Mouse (Mus musculus) embryonic facial prominence, embryonic 10.5 days (tissue): Measurements from ENCODE around the gene Psenen. TPM values are rescaled to one million over a fixed set of nuclear protein-coding genes. Genes with fewer than 3 reads are reported as not detected.

Experiments
- DNase-seq: peaks from one replicate; pipeline ENCODE4 v3.0.0-alpha.2; 2017; ENCODE audit warnings: low spot score
- H3K27ac ChIP-seq: fragments of 300-500 bp; sonication (generic); replicated peaks from 2 replicates; pipeline ENCODE4 v1.5.1; 2016; ENCODE audit warnings: mild to moderate bottlenecking
- H3K27me3 ChIP-seq: fragments of 300-500 bp; sonication (generic); replicated peaks from 2 replicates; pipeline ENCODE4 v1.6.1; 2016; ENCODE audit warnings: low read depth, mild to moderate bottlenecking; ENCODE audit not compliant: poor library complexity, severe bottlenecking
- H3K36me3 ChIP-seq: fragments of 300-500 bp; sonication (generic); replicated peaks from 2 replicates; pipeline ENCODE4 v1.6.1; 2016; ENCODE audit warnings: mild to moderate bottlenecking, moderate library complexity
- H3K4me1 ChIP-seq: fragments of 300-500 bp; sonication (generic); 2 replicates; pipeline ENCODE4 v1.6.1; 2016
- H3K4me3 ChIP-seq: fragments of 300-500 bp; sonication (generic); 2 replicates; pipeline ENCODE4 v1.5.1; 2016; ENCODE audit warnings: mild to moderate bottlenecking, moderate library complexity
- H3K9me3 ChIP-seq: fragments of 300-500 bp; sonication (generic); 2 replicates; pipeline ENCODE4 v1.6.1; 2016; ENCODE audit warnings: mild to moderate bottlenecking
- WGBS: fragments of 180-500 bp; shearing (Covaris S2); methylation state at CpG from one replicate; pipeline ENCODE4 v1.1.7; 2016; 5-methylcytosine and 5-hydroxymethylcytosine counted together
- polyA plus RNA-seq: library from polyadenylated mRNA; unstranded; fragments of >200 nt; fragmentation: Nextera tagmentation; extraction: Ambion mirVana; gene quantifications from 2 replicates; pipeline ENCODE4 v1.2.1, GENCODE M21; 2016

Psenen gene
- polyA plus RNA-seq, 1 experiment from 2014 or later: 118 TPM

DNA sequence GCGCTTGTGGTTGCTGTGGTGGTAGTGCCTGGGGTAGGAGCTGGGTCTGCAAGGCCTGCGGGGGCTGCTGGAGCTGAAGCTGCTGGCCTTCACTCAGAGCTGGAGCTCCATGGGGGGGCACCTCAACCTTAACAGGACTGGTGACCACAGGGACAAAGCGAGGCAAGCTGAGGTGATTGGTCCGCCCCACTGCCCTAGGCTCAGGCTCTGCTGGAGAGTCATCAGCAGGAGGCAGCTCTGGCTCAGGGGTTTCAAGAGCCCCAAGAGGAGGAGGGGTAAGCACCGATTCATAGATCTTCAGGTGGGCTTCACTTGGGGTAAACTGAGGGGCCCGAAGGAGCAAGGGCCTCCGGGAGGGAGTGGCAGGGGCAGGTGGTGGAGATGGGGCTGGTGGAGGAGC lies 21.7 kb upstream of the Psenen start:
- 94% methylated on average over 7 of the region's 7 CpGs for WGBS
- Histone ChIP-seq H3K36me3 (peaks cover 70% of the 10 kb centered on the region), H3K9me3 (no peaks in the 10 kb centered on the region)

DNA sequence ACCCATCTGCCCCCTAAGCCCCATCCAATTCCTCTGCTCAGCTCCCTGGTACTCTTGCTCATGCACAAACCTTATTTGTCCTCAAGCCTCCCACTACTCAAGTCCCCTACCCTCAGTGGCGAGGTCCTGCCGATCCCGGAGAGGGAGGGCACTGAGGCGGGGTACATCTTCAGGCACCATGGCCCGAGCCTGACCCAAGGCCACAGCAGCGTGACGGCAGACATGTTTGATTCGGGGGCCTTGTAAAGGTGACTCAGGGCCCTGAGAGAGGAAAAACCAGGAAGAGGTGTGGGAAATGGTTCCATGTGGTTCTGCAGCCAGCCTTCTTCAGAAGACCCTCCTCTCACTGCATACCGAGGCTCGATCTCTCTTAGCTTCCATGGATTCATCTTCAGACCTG lies 20.9 kb upstream of the Psenen start:
- Histone ChIP-seq H3K9me3 (no peaks in the 10 kb centered on the region), H3K27ac (no peak overlapping the region), H3K4me1 (peaks cover 15% of the 10 kb centered on the region), H3K4me3 (no peak overlapping the region), H3K36me3 (peaks cover 78% of the 10 kb centered on the region), H3K27me3 (no peaks in the 10 kb centered on the region)
- 93% methylated on average over 10 of the region's 10 CpGs for WGBS
- no peak for DNase-seq

More for the DNA sequence above, 21.7 kb upstream of the Psenen start:
- Histone ChIP-seq H3K4me1 (peaks cover 21% of the 10 kb centered on the region), H3K4me3 (peak overlapping the region; percentile 8; the same call in 1 of the 2 replicates), H3K27me3 (no peaks in the 10 kb centered on the region), H3K27ac (no peak overlapping the region)
- no peak for DNase-seq

DNA sequence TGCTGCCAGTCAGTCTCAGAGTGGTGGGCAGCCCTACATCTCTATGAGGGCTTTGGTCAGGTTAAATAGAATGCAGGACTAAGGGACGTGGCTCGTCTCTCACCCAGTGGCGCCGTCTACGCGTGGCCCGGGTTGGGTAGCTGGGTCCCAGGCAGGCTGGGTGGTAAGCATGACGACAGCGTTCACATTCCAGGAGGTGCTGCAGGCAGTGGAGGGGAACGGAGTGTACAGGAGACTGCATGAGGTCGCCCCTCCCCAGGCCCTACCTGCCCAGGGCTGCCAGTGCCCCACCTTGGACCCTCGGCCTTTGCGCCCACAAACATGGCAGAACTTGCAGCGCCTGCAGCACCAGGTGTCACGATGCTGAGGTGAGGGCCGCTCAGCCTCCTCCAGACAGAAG lies 18.1 kb upstream of the Psenen start:
- WGBS: 95% methylated on average over 16 of the region's 16 CpGs
- H3K27me3 ChIP-seq: no peaks in the 10 kb centered on the region
- no peak for DNase-seq
- no peaks in the 10 kb centered on the region for H3K9me3 ChIP-seq
- no peak overlapping the region for H3K27ac ChIP-seq
- H3K4me1 ChIP-seq: peaks cover 1% of the 10 kb centered on the region
- no peak overlapping the region for H3K4me3 ChIP-seq
- H3K36me3 ChIP-seq: peaks cover 100% of the 10 kb centered on the region

DNA sequence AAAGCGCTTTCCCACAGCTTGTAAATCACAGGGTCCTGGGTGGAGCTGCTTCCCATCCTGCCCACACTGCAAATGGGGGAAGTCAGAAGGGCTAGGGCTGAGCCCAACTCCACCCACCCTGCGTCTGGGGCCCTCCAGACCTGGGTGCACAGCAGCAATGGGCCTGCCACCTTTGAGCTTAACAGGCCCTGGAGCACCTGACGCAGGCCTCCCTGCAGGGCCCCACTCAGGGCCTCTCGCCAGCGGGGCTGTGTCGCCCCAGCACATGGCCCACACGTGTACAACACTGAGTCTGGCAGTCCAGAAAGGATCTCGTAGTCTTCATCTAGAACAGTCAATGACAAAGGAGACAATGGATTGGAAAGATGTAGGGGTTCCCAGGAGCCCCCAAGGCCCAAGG lies 16.5 kb upstream of the Psenen start:
- Histone ChIP-seq H3K9me3 (no peaks in the 10 kb centered on the region), H3K4me1 (no peaks in the 10 kb centered on the region), H3K27ac (no peak overlapping the region), H3K27me3 (no peaks in the 10 kb centered on the region), H3K4me3 (no peak overlapping the region), H3K36me3 (peaks cover 100% of the 10 kb centered on the region)
- no peak for DNase-seq
- 96% methylated on average over 8 of the region's 8 CpGs for WGBS

DNA sequence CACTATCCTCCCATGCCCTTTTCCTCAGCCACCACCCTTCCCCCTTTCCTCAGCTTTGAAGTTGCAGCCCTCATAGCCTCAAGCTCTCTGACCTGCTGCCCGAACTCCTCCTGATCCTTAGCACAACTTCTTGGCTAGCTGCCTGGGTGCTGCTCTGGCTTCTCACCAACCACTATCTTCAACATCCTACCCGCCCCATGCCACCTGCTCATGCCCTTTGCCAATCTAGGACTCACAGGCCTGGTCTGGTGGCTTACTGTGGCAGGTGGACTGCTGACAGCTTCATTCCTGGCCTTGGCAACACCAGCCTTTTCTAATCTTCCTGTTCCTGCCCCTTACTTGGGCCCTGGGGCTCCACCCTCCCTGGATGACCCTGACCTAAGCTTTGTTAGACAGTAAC lies 9.5 kb upstream of the Psenen start:
- DNase-seq: no peak
- H3K27ac ChIP-seq: no peak overlapping the region
- no peaks in the 10 kb centered on the region for H3K9me3 ChIP-seq
- no peak overlapping the region for H3K4me3 ChIP-seq
- no peaks in the 10 kb centered on the region for H3K4me1 ChIP-seq
- 84% methylated on average over 2 of the region's 2 CpGs for WGBS
- no peaks in the 10 kb centered on the region for H3K27me3 ChIP-seq
- peaks cover 100% of the 10 kb centered on the region for H3K36me3 ChIP-seq

DNA sequence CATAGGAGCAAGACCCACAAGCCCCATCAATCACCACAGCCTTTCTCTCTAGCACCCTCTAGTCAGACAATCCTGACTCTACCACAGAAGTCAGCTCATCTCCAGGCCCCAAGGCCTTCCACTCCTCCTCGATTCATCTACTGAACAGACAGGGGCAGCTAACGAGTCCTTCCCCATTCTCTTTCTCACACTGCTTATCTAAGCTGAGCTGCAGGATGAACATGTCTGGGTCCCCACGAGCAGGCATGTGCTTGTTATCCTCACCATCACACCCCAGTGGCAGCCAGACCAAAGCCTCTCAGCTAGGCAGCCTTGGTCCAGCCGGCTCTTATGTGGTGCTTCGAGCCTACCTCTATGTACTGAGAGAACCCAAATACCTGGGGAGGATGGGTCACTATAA lies 9.0 kb upstream of the Psenen start:
- peaks cover 98% of the 10 kb centered on the region for H3K36me3 ChIP-seq
- H3K4me1 ChIP-seq: no peaks in the 10 kb centered on the region
- WGBS: 87% methylated on average over 5 of the region's 5 CpGs

DNA sequence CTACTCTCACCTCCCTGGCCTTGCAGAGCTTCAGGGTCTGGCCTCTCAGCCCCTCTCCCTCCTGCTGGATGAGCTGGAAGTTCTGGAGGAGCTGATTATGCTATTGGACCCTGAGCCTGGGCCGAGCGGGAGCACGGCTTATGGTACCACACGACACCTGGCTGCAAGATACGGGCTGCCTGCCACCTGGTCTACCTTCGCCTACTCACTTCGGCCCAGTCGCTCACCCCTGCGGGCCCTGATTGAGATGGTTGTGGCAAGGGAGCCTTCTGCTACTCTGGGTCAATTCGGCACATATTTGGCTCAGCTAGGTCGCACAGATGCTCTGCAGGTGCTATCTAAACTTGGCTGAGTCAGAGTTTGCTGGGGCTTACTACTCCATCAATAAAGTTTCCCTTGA lies 4.1 kb upstream of the Psenen start:
- WGBS: 86% methylated on average over 11 of the region's 11 CpGs
- Histone ChIP-seq H3K9me3 (no peaks in the 10 kb centered on the region), H3K4me1 (peaks cover 8% of the 10 kb centered on the region), H3K27me3 (no peaks in the 10 kb centered on the region), H3K4me3 (no peak overlapping the region), H3K27ac (no peak overlapping the region), H3K36me3 (peaks cover 82% of the 10 kb centered on the region)
- DNase-seq: no peak

More for the DNA sequence above, 9.0 kb upstream of the Psenen start:
- H3K4me3 ChIP-seq: no peak overlapping the region
- H3K9me3 ChIP-seq: no peaks in the 10 kb centered on the region
- H3K27ac ChIP-seq: no peak overlapping the region
- no peaks in the 10 kb centered on the region for H3K27me3 ChIP-seq
- no peak for DNase-seq

DNA sequence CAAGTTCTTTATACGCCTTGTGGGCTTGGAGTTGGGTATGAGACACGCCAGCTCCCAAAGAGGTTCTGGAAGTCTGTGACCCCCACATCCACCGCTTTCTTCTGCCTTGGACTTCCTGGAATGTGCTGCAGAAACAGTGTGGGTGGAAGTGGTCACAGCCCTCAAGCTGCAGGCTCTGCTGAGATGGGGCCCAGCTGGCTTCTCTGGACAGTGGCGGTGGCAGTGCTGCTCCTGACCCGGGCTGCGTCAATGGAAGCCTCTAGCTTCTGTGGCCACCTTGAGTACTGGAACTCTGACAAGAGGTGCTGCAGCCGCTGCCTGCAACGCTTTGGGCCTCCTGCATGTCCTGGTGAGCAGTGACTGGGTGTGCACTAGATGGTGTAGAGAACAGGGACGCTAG lies 2.6 kb upstream of the Psenen start:
- H3K9me3 ChIP-seq: no peaks in the 10 kb centered on the region
- no peak for DNase-seq
- no peaks in the 10 kb centered on the region for H3K27me3 ChIP-seq
- H3K36me3 ChIP-seq: peaks cover 70% of the 10 kb centered on the region
- WGBS: 90% methylated on average over 9 of the region's 9 CpGs
- peaks cover 17% of the 10 kb centered on the region for H3K4me1 ChIP-seq
- H3K4me3 ChIP-seq: no peak overlapping the region
- H3K27ac ChIP-seq: no peak overlapping the region

DNA sequence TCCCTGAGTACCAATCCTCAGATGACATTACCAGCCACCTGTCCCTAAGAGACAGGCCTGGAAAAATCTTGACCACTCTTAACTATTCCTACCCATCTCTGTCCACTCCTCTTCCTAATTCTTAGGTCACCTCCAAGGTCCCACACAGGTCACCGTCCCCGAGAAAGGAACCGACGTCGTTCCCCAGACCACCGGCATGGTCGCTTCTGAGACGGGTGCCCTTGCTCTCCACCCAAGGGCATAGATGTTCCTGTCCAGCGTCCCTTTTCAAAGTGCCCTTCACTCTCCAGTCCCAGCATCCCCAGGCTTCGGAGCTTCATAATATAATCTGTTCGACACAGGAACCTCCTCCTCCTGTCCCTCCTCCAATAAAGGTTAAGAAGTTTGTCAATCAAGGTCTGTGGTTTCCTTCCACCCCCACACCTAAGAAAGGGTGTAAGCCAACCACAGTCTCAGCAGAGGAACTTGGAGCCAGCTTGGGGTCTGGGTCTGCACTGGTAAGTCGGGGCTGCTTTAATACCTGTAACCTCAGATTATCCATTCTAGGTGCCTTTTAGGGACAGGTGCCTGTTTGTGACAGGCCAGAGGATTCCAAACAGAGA lies 1.6 kb upstream of the Psenen start, which contains the start of gene Igflr1:
TSS of gene Igflr1 (plus strand) at position 458 of the 602 bp plus-strand sequence.
- WGBS: 94% methylated on average over 12 of the region's 12 CpGs
- H3K4me3 ChIP-seq: peak within 1 kb of the TSS; percentile 84
- H3K36me3 ChIP-seq: peaks cover 61% of the 10 kb centered on the region

DNA sequence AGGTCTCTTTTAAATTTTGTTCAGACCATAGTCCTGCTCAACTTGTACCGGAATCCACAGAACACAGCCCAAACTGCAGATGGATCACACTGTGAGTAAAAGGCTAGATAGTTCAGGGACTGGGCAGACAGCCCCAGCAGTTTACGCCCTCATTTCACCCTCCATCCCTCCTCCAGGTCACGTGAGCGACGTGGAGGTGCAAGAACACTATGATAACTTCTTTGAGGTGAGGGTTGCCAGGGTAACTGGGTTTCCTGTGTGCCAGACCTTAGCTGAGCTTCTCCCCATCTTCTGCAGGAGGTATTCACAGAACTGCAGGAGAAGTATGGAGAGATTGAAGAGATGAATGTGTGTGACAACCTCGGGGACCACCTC lies 466 bp upstream of the Psenen start:
- peak overlapping the region; percentile 84 for H3K4me3 ChIP-seq
- WGBS: 21% methylated on average over 6 of the region's 6 CpGs
- no peak for DNase-seq
- peaks cover 49% of the 10 kb centered on the region for H3K36me3 ChIP-seq
- peaks cover 27% of the 10 kb centered on the region for H3K4me1 ChIP-seq
- peak overlapping the region; percentile 93 for H3K27ac ChIP-seq
- H3K9me3 ChIP-seq: no peaks in the 10 kb centered on the region
- H3K27me3 ChIP-seq: no peaks in the 10 kb centered on the region

More for the DNA sequence above, 1.6 kb upstream of the Psenen start, which contains the start of gene Igflr1:
- DNase-seq: no peak
- Histone ChIP-seq H3K4me1 (peaks cover 20% of the 10 kb centered on the region), H3K27me3 (no peaks in the 10 kb centered on the region), H3K9me3 (no peaks in the 10 kb centered on the region), H3K27ac (no peak within 1 kb of the TSS)

DNA sequence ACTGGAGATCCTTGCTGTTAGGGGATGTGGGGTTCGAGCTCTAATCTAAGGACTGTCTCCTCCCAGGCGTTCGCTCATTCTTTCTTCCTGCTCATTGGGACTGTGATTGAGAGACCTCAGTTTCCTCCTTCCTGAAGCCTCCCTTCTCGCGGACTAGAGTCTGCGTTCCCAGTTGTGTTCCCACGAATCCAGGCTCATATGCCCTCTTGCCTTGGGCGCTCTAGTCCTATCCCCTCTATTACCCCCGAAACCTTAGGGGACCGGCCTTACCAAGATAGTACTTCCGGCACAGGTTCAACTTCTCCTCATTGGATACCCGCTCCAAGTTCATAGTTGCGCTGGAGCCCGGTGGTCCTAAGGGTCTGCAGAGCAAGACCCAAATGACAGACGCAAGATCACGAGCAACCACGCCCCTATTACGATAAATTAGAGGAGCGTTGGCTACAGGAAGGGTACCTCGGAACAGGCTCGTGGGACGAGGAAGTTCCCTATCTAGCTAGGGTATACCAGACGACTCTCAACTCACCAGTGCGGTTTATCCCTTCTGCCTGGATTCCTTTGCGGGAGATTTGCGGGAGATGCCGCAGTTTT lies 806 bp downstream of the Psenen start:
- H3K4me3 ChIP-seq: peak overlapping the region; percentile 84
- H3K27me3 ChIP-seq: no peaks in the 10 kb centered on the region
- peak overlapping the region; percentile 93 for H3K27ac ChIP-seq
- H3K4me1 ChIP-seq: peaks cover 37% of the 10 kb centered on the region
- H3K9me3 ChIP-seq: no peaks in the 10 kb centered on the region
- no peak for DNase-seq
- 3% methylated on average over 27 of the region's 27 CpGs for WGBS
- H3K36me3 ChIP-seq: peaks cover 42% of the 10 kb centered on the region

DNA sequence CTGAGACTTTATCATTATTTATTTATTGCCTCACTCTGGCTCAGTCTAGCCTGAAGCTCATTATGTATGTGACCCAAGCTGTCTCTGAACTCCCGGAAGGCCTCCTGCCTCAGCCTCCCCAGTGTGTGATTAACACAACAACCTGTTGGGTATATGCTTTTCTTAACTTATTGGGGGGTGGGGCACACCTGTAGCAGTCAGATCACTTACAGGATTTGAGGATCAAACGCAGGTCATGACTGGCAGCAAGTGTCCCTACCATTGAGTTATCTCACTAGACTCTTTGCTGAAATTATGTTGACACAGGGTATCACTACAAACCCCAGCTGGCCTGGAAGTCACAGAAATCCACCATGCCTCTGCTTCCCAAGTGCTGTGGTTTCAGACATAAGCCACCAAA lies 3.1 kb downstream of the Psenen start:
- WGBS: 75% methylated on average over 2 of the region's 2 CpGs
- no peak for DNase-seq
- Histone ChIP-seq H3K36me3 (peaks cover 42% of the 10 kb centered on the region), H3K27me3 (no peaks in the 10 kb centered on the region), H3K4me3 (peak overlapping the region; percentile 64), H3K9me3 (no peaks in the 10 kb centered on the region), H3K27ac (no peak overlapping the region), H3K4me1 (peaks cover 37% of the 10 kb centered on the region)

DNA sequence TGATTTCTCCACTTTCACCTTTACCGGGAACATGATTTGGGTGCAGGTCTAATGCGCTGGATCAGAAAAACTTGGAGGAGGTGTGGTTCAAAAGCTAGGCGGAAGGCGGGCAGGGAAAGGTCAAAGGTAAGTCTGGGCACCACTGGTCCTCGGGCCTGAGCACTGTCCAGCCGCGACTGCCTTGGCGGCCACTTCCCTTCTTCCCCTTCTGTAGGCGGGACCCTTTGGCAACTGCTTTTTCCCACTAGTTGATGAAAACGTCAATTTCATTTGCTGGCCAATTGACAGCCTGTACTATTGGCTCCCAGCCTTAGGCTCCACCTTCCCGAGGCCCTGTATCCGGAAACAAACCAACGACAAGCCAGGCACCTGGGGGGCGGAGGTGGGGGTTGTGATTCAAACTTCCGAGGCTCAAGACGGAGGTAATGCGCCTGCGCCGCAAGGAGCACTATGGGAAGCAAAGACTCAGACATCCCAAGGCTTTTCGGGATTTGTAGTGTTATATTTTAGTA lies 3.9 kb downstream of the Psenen start, which contains the start of gene Lin37:
TSS of gene Lin37 (minus strand) at position 396 of the 512 bp plus-strand sequence.
- peak within 1 kb of the TSS; percentile 64 for H3K4me3 ChIP-seq
- DNase-seq: peak; percentile 96
- H3K27me3 ChIP-seq: no peaks in the 10 kb centered on the region
- peaks cover 42% of the 10 kb centered on the region for H3K36me3 ChIP-seq
- H3K27ac ChIP-seq: peak within 1 kb of the TSS; percentile 72
- H3K4me1 ChIP-seq: peaks cover 37% of the 10 kb centered on the region
- H3K9me3 ChIP-seq: no peaks in the 10 kb centered on the region
- under 1% methylated on average over 20 of the region's 20 CpGs for WGBS
